ENCODE assay signal across 13 mouse cellular contexts in genomic region chr2:181135446-181135818, GRCm38 (mm10). TPM values are rescaled to one million over a fixed set of nuclear protein-coding genes. Genes with fewer than 3 reads are reported as not detected.
A peak's percentile ranks its signal among the peaks of the same experiment; 100 is the strongest.
DNase-seq lines count a peak whose midpoint lies in the region; ATAC-seq lines count a peak whose summit lies in the region.
"Had no signal": no experiment of that assay in that cellular context is flagged by ENCODE, and none has a peak within 500 bp of the region (broad histone marks: within the 10 kb centered on the region; RNA-seq: fewer than 3 reads in every experiment).

No protein-coding gene starts in this region.

- H3K4me1 ChIP-seq in liver, embryonic 12.5 days: no peaks in the 10 kb centered on the region
- H3K4me1 ChIP-seq in forebrain, embryonic 12.5 days: peaks cover 22% of the 10 kb centered on the region
- peaks cover 5% of the 10 kb centered on the region; the same call in 1 of the 2 replicates for H3K4me1 ChIP-seq in intestine, embryonic 15.5 days (replicated peaks)
- H3K4me1 ChIP-seq in neural tube, embryonic 13.5 days (replicated peaks): peaks cover 45% of the 10 kb centered on the region

- H3K36me3 ChIP-seq in liver, embryonic 12.5 days: no peaks in the 10 kb centered on the region
- H3K36me3 ChIP-seq in forebrain, embryonic 12.5 days (replicated peaks): no peaks in the 10 kb centered on the region
- no peaks in the 10 kb centered on the region for H3K36me3 ChIP-seq in intestine, embryonic 15.5 days
- H3K36me3 ChIP-seq in neural tube, embryonic 13.5 days: no peaks in the 10 kb centered on the region

- H3K4me3 ChIP-seq in liver, embryonic 12.5 days: no peak overlapping the region
- peak overlapping the region; percentile 76 for H3K4me3 ChIP-seq in forebrain, embryonic 12.5 days (replicated peaks)
- H3K4me3 ChIP-seq in intestine, embryonic 15.5 days (replicated peaks): 0 out of 2 replicates have a peak overlapping the region, but pooled peaks have one; percentile 43
- peak overlapping the region; percentile 77 for H3K4me3 ChIP-seq in neural tube, embryonic 13.5 days

- no peak overlapping the region for H3K9ac ChIP-seq in liver, embryonic 12.5 days
- peak overlapping the region; percentile 72; the same call in 1 of the 2 replicates for H3K9ac ChIP-seq in forebrain, embryonic 12.5 days
- no peak overlapping the region for H3K9ac ChIP-seq in intestine, embryonic 15.5 days
- H3K9ac ChIP-seq in neural tube, embryonic 13.5 days: peak overlapping the region; percentile 84

- no peak for DNase-seq in liver
- DNase-seq in embryo, embryonic 10 days (ENCODE audit: low spot score): no peak
- DNase-seq in gastrocnemius, postnatal 25 days: no peak
- DNase-seq: heart, adult 18-20 months; layer of hippocampus, adult 9-11 months; right cerebral cortex, postnatal 14 days had no signal

- H3K27me3 ChIP-seq in liver, embryonic 12.5 days (replicated peaks): peaks cover 68% of the 10 kb centered on the region
- peaks cover 61% of the 10 kb centered on the region for H3K27me3 ChIP-seq in forebrain, embryonic 12.5 days
- H3K27me3 ChIP-seq in intestine, embryonic 15.5 days (replicated peaks): peaks cover 53% of the 10 kb centered on the region
- H3K27me3 ChIP-seq in neural tube, embryonic 13.5 days: peaks cover 65% of the 10 kb centered on the region

- no peak overlapping the region for H3K27ac ChIP-seq in liver, embryonic 12.5 days
- H3K27ac ChIP-seq in forebrain, embryonic 12.5 days: peak overlapping the region; percentile 91; the same call in 1 of the 2 replicates
- no peak overlapping the region for H3K27ac ChIP-seq in intestine, embryonic 15.5 days
- peak overlapping the region; percentile 94 for H3K27ac ChIP-seq in neural tube, embryonic 13.5 days (replicated peaks)

- H3K9me3 ChIP-seq in liver, embryonic 12.5 days (replicated peaks): no peaks in the 10 kb centered on the region
- H3K9me3 ChIP-seq in forebrain, embryonic 12.5 days: no peaks in the 10 kb centered on the region
- H3K9me3 ChIP-seq in intestine, embryonic 15.5 days: no peaks in the 10 kb centered on the region
- H3K9me3 ChIP-seq in neural tube, embryonic 13.5 days: no peaks in the 10 kb centered on the region

- 11% methylated on average over 4 of the region's 4 CpGs for WGBS in liver, embryonic 12.5 days (ENCODE audit: insufficient replicate concordance)
- 8% methylated on average over 4 of the region's 4 CpGs for WGBS in forebrain, embryonic 12.5 days
- WGBS in intestine, embryonic 15.5 days: 11% methylated on average over 4 of the region's 4 CpGs
- WGBS in neural tube, embryonic 13.5 days: 7% methylated on average over 4 of the region's 4 CpGs

- ATAC-seq in liver, embryonic 12.5 days: no peak
- ATAC-seq in forebrain, embryonic 12.5 days (ENCODE audit: low FRiP score): peak; percentile 10; the same call in 1 of the 2 replicates
- ATAC-seq in intestine, embryonic 15.5 days: no peak
- peak; percentile 20; the same call in 1 of the 2 replicates for ATAC-seq in neural tube, embryonic 13.5 days (ENCODE audit: low read depth)
- no peak for ATAC-seq in granulocyte monocyte progenitor cell, adult 5-6 weeks (replicated peaks; ENCODE audit: poor library complexity, severe bottlenecking)
- ATAC-seq: Patski had no signal

- peak overlapping the region; percentile 63; the same call in 1 of the 2 replicates for H3K4me2 ChIP-seq in liver, embryonic 12.5 days
- H3K4me2 ChIP-seq in forebrain, embryonic 12.5 days: peak overlapping the region; percentile 93
- H3K4me2 ChIP-seq in intestine, embryonic 15.5 days (replicated peaks): peak overlapping the region; percentile 88
- peak overlapping the region; percentile 75 for H3K4me2 ChIP-seq in neural tube, embryonic 13.5 days

RNA-seq across cellular contexts. Expression of gene Kcnq2, which starts 0.3 kb away (rescaled TPM):
- polyA plus RNA-seq in liver, embryonic 12.5 days (2016; fragmentation: Nextera tagmentation; extraction: Ambion mirVana): 0.08 and 0.26 TPM in 2 replicates
- 28.6 and 30.0 TPM in 2 replicates for polyA plus RNA-seq in forebrain, embryonic 12.5 days (2016; fragmentation: Nextera tagmentation; extraction: Ambion mirVana)
- polyA plus RNA-seq in intestine, embryonic 15.5 days (2015; fragmentation: Nextera tagmentation; extraction: Ambion mirVana): 1.3 and 1.5 TPM in 2 replicates
- 43.9 TPM in 2 replicates for polyA plus RNA-seq in neural tube, embryonic 13.5 days (2015; fragmentation: Nextera tagmentation; extraction: Ambion mirVana)
- not detected for total RNA-seq in gastrocnemius, postnatal 25 days (2021)
- not detected in 2 replicates for total RNA-seq in granulocyte monocyte progenitor cell, adult 5-6 weeks (2014; fragmentation: Nextera tagmentation)
- total RNA-seq in granulocyte monocyte progenitor cell, adult 5-6 weeks (2017): not detected in 2 replicates
- total RNA-seq: megakaryocyte progenitor cell, adult 5-6 weeks had no signal

RNA-seq across cellular contexts. Expression of gene Eef1a2, which starts 21.4 kb away (rescaled TPM):
- polyA plus RNA-seq in liver, embryonic 12.5 days (2016; fragmentation: Nextera tagmentation; extraction: Ambion mirVana): not detected in 2 replicates
- 1.1 and 1.4 TPM in 2 replicates for polyA plus RNA-seq in forebrain, embryonic 12.5 days (2016; fragmentation: Nextera tagmentation; extraction: Ambion mirVana)
- 0.10 and 0.26 TPM in 2 replicates for polyA plus RNA-seq in intestine, embryonic 15.5 days (2015; fragmentation: Nextera tagmentation; extraction: Ambion mirVana)
- 7.7 and 8.9 TPM in 2 replicates for polyA plus RNA-seq in neural tube, embryonic 13.5 days (2015; fragmentation: Nextera tagmentation; extraction: Ambion mirVana)
- 1,000 to 10,000 TPM; 1,917 to 2,157 TPM for total RNA-seq in gastrocnemius, postnatal 25 days (2021)
- total RNA-seq in granulocyte monocyte progenitor cell, adult 5-6 weeks (2014; fragmentation: Nextera tagmentation): not detected in 2 replicates
- not detected in 2 replicates for total RNA-seq in granulocyte monocyte progenitor cell, adult 5-6 weeks (2017)
- total RNA-seq: megakaryocyte progenitor cell, adult 5-6 weeks had no signal
- polyA plus RNA-seq: Patski had no signal

RNA-seq across cellular contexts. Expression of gene Ppdpf, which starts 51.6 kb away (rescaled TPM):
- 114 and 115 TPM in 2 replicates for polyA plus RNA-seq in liver, embryonic 12.5 days (2016; fragmentation: Nextera tagmentation; extraction: Ambion mirVana)
- 483 and 484 TPM in 2 replicates for polyA plus RNA-seq in forebrain, embryonic 12.5 days (2016; fragmentation: Nextera tagmentation; extraction: Ambion mirVana)
- polyA plus RNA-seq in intestine, embryonic 15.5 days (2015; fragmentation: Nextera tagmentation; extraction: Ambion mirVana): 264 and 275 TPM in 2 replicates
- polyA plus RNA-seq in neural tube, embryonic 13.5 days (2015; fragmentation: Nextera tagmentation; extraction: Ambion mirVana): 331 and 431 TPM in 2 replicates
- 10 to 100 TPM; 44.4 to 49.5 TPM for total RNA-seq in gastrocnemius, postnatal 25 days (2021)
- 82.3 and 90.4 TPM in 2 replicates for total RNA-seq in granulocyte monocyte progenitor cell, adult 5-6 weeks (2014; fragmentation: Nextera tagmentation)
- 70.3 and 77.7 TPM in 2 replicates for total RNA-seq in granulocyte monocyte progenitor cell, adult 5-6 weeks (2017)

Comparison
In these comparisons a context has a peak if more than half of its experiments do, and no peak if none do; other contexts are left out.
1. ATAC-seq: peak in forebrain, embryonic 12.5 days (single experiment) and neural tube, embryonic 13.5 days (single experiment); none in liver, embryonic 12.5 days (single experiment), intestine, embryonic 15.5 days (single experiment) and granulocyte monocyte progenitor cell, adult 5-6 weeks (single experiment).
2. H3K27ac ChIP-seq: peak in forebrain, embryonic 12.5 days (single experiment) and neural tube, embryonic 13.5 days (single experiment); none in liver, embryonic 12.5 days (single experiment) and intestine, embryonic 15.5 days (single experiment).
3. H3K9ac ChIP-seq: peak in forebrain, embryonic 12.5 days (single experiment) and neural tube, embryonic 13.5 days (single experiment); none in liver, embryonic 12.5 days (single experiment) and intestine, embryonic 15.5 days (single experiment).
4. RNA of gene Kcnq2, which starts 0.3 kb away (polyA plus RNA-seq): 43.9 TPM in neural tube, embryonic 13.5 days and 28.6 to 30.0 TPM in forebrain, embryonic 12.5 days; 1.3 to 1.5 TPM in intestine, embryonic 15.5 days and 0.08 to 0.26 TPM in liver, embryonic 12.5 days; every median in the first group is over 10 times any median in the second.
5. Peak in every context shown above with its lines, with median percentiles within 50 percentile points of each other: H3K4me2 ChIP-seq.